Mouse (Mus musculus) left cerebral cortex, postnatal 36 days (tissue): ENCODE measurements around the gene Tcf23. TPM values are rescaled to one million over a fixed set of nuclear protein-coding genes. Genes with fewer than 3 reads are reported as not detected.
A peak's percentile ranks its signal among the peaks of the same experiment; 100 is the strongest.
"Not testable (repeated sequence)": the region's sequence is repeated elsewhere in the genome, so short reads cannot be mapped to it uniquely, and the experiment has no call there.

ENCODE experiments used
- DNase-seq, 2 experiments: peaks; one replicate each; pipeline ENCODE4 v3.0.0; 2021 to 2022; ENCODE audit warnings: low spot score in 2 of 2, mixed read lengths in 1 of 2
- intact Hi-C: fragments of 180-260 bp; cut with DNase I; formaldehyde crosslinking; loops from one replicate; pipeline ENCODE4 v1.15.1; 2025
- total RNA-seq, 2 experiments: library from RNA; stranded (reverse); gene quantifications; 2 replicates each; pipeline ENCODE4 v1.2.3; 2021

Tcf23 gene
- total RNA-seq, 2 experiments from 2014 or later: 0.15 to 0.27 TPM

DNA sequence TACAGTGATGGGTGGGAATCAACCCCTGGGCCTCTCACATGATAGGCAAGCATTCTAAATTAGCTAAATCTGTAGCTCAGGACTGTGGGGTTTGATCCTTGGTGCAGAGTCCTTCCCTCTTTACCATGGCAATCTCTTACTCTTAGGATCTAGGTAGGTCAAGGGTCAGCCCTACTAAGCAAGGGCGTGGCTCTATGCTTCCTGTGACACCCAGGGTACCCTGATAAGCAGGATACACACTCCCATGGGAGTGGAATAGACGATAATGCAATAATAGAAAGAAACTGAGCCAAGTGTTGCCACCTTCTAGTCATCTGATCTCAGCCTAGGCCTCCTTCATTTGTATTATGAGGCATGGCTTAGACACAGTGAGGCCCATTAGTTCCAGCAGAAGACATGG is 978 bp downstream of the Tcf23 start:
- intact Hi-C loops: loop anchor here (5.0 kb wide), 1 partner anchor 33 kb away; no protein-coding TSS in a partner anchor
- no peak for DNase-seq

- no peak for DNase-seq
- intact Hi-C loops: no loop called here
Observed at GRCm38 (mm10) chr5:30974870-30975656, 6.6 kb downstream of the Tcf23 start.

DNA sequence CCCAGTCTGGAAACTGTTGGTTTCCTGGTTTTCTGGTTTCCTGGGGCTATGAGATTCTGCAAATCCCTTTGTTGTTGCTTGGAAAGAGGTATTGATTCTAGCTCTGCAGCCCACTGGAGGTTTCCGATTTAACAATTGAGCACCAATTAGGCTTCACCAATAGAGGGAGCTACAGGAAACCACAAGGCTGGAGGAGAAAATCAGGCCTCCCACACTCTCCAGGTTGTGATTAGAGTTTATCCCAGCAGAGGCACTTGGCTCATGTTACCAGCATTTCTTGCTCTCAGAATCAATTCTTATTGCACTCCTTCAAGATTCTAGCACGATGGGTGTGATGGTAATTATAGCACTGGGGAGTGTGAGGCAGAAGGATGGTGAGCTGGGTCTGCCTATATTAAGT is 13.9 kb downstream of the Tcf23 start:
- intact Hi-C loops: no loop called here
- DNase-seq: peak in 1 of 2 experiments; percentile 24

GRCm38 (mm10) chr5:30992980-30993676 is 24.7 kb downstream of the Tcf23 start:
- intact Hi-C loops: no loop called here
- peak; percentile 70 to 79 for DNase-seq

- intact Hi-C loops: no loop called here
- DNase-seq: peak; percentile 27 to 47
Observed at GRCm38 (mm10) chr5:30994074-30994473, 25.6 kb downstream of the Tcf23 start.

DNA sequence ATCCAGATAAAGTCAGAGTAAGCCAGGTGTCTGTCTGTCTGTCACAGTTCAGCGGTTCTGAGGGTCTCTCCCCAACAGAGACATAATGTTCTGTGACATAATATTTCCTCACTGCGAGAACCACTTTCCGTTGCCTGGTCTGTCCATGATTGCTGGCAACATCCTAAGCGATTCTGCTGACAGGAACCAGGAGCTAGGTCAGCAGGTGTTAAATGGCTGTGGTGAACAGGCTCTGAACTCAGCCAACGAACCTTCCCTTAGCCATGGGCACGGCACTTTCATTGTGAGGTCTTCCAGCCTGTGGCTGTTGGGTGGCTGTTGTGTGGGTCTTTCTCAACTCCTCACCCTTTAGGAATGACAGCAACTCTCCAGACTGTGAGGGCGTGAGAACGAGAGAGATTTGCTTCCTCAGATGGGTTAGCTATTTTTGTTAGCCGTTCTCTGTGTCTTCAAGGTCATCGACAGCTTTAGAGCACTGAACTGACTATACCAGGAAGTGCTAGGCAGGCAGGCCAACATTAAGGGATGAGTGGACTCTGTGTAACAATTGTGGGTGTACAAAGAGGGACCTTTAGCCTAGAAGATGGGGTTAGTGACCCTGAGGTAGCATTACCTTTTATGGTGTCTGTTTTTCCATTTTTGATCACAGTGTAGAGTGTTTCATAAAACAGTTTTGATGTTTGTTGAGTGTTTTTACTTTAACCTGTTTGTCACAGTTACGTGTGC is 26.6 kb downstream of the Tcf23 start:
- no peak for DNase-seq
- intact Hi-C loops: no loop called here

- intact Hi-C loops: no loop called here
- DNase-seq: no peak
Observed at GRCm38 (mm10) chr5:30998306-30998705, 29.8 kb downstream of the Tcf23 start.

- DNase-seq: no peak
- intact Hi-C loops: no loop called here
Observed at GRCm38 (mm10) chr5:30999324-30999723, 30.9 kb downstream of the Tcf23 start.

- intact Hi-C loops: loop anchor here (5.0 kb wide), 2 partner anchors 33 to 188 kb away; partner anchors contain the start of genes Mapre3 and Tcf23
- no peak for DNase-seq
Observed at GRCm38 (mm10) chr5:31000122-31000521, 31.7 kb downstream of the Tcf23 start.

DNA sequence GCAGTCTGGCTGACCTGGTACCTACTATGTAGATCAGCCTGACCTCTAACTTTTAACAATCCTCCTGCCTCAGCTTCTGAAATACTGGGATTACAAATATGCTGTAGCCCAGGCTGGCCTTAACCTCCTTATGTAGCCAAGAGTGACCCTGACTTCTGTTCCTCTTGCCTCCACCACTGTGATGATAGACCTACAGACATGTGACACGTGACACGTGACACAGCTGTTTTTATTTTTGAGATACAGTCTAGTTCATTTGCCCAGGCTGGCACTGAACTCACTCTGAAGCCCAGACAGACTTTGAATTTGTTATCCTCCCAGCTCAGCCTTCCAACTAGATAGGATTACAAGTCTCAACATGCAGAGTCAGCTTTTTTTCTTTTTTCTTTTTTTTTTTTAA is 32.5 kb downstream of the Tcf23 start:
- intact Hi-C loops: loop anchor here (5.0 kb wide), 2 partner anchors 34 to 189 kb away; partner anchors contain the start of genes Mapre3 and Tcf23
- no peak for DNase-seq

DNA sequence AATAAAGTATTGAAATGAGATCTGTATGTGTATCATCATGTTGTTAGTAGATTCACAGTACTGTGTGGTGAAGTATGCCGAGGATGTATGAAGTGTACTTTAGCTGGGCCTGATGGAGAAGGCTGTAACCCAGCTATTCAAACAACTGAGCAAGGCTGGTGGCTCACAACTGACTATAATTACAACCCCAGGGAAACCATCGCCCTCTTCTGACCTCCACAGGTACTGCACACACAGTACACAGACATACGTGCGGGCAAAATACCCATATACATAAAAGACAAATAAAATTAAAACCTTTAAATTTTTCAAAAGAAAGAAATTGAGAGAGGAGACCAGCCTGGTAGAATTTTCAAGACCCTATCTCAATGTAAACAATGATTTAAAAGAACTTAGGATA is 33.1 kb downstream of the Tcf23 start:
- DNase-seq: no peak
- intact Hi-C loops: loop anchor here (5.0 kb wide), 2 partner anchors 34 to 189 kb away; partner anchors contain the start of genes Mapre3 and Tcf23

DNA sequence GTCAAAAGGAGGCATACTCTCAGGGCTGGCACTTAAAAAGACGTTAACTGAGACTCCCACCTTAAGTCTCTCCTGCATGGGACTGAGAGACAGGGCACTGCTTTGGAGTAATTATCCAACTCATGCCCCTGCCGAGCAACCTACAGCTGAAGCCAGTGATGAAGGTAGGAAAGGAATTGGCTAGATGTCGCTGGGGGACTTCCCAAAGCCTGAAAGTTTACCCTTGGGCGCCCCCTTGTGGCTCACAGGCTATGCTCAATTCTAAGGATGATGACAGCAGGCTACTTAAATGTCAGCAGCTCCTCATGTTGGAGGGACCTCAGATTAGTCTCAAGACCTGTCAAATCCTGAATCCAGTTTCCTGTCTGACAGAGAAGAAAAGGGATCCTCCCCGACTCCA is 35.7 kb downstream of the Tcf23 start:
- intact Hi-C loops: loop anchor here (2.0 to 5.0 kb wide), 3 partner anchors 37 to 192 kb away; partner anchors contain the start of genes Mapre3 and Tcf23
- peak; percentile 83 to 87 for DNase-seq

DNA sequence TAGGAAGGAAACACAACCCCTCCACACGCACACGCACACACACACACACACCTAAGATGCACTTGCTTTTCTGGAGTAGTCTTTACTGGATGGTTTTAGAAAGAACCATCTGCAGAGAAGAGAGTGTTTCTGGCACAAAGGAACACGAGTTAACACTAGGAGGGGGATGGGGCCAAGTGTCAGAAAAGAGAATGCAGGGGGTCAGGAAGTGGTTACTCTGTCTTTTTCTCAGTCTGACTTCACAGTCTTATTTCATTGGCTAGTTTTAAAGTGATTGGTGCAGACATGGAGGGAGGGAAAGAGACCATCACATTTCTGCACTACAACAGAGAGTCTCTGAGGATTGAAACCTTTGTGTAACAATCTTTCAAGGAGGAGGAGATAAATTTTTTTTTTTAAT is 44.3 kb downstream of the Tcf23 start:
- no peak for DNase-seq
- intact Hi-C loops: no loop called here

- no peak for DNase-seq
- intact Hi-C loops: no loop called here
Observed at GRCm38 (mm10) chr5:31015913-31016312, 47.5 kb downstream of the Tcf23 start.

GRCm38 (mm10) chr5:31021790-31022189 is 53.3 kb downstream of the Tcf23 start:
- DNase-seq, intact Hi-C loops: not testable (repeated sequence)

DNA sequence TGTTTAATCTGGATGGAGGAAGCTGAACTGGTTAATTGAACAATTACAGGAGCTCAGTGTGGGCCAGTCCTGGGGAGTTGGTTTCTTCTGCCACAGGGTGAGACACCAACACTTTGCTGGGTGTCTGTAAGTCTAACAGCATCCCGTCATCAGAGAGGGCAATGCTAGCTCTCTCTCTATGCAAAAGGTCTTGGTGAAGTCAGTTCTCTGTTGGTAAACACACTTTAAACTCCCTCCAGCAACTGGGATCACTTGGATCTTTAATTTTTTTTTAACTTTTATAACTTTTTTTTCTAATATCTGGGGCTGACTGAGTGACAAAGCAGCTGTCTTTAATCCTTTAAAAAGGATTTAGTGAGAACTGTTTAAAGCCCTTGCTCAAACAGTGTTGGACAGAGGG is 54.2 kb downstream of the Tcf23 start:
- DNase-seq: no peak
- intact Hi-C loops: no loop called here

DNA sequence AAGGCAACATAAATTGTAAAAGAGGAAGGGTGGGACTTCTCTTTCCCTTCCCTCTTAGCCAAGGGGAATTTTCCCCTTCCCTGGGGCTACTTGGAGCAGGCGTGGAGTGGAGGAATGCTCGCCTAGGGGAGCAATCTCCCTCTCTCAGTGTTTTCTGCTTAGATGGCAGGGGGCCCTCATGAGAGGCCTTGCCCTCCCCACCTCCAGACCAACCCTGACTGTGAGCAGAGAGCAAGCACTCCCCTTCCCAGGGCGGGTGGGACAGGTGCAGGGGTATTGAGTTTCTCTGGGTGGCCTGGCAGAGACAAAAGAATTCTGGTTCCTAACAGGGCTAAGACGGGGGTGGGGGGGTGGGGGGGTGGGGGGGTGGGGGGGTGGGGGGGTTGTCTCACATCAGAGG is 54.8 kb downstream of the Tcf23 start:
- intact Hi-C loops: no loop called here
- DNase-seq: no peak

DNA sequence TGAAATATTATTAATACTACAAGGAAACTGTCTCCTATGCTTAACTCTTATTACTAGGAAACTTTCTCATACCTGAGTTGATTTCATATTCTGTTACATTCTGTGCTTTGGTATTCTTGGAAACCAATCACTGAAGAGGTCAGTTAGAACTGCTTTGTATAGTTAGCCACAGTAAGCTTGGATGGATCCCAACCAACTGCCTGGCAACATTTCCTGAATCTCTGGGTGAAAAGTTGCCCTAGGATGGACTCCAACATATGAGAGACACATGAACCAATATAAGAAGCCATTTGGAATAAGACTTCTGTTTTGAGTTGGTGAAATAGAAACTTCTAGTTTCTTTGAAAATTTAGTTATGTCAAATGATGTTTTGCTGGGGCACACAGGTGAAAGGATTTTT is 56.2 kb downstream of the Tcf23 start:
- intact Hi-C loops: no loop called here
- DNase-seq: no peak
